Mouse (Mus musculus) heart, postnatal 25 days (tissue): ENCODE data around the gene Lysmd1. TPM values are rescaled to one million over a fixed set of nuclear protein-coding genes. Genes with fewer than 3 reads are reported as not detected.
"Not testable (repeated sequence)": the region's sequence is repeated elsewhere in the genome, so short reads cannot be mapped to it uniquely, and the experiment has no call there.

Experiments
- DNase-seq: peaks from one replicate; pipeline ENCODE4 v3.0.0; 2022; ENCODE audit warnings: low spot score
- intact Hi-C: fragments of 180-260 bp; cut with DNase I; formaldehyde crosslinking; loops from one replicate; pipeline ENCODE4 v1.15.1; 2025
- total RNA-seq, 2 experiments: library from RNA; stranded (reverse); gene quantifications; 2 replicates each; pipeline ENCODE4 v1.2.3; 2021

Lysmd1 gene
- 1 to 10 TPM; 6.7 to 7.9 TPM for total RNA-seq

- DNase-seq, result peak; percentile 87
- intact Hi-C loops, result loop anchor here (2.0 kb wide), 1 partner anchor 23 kb away; the partner anchor contains the start of gene Vps72
Observed at GRCm38 (mm10) chr3:95133680-95134101, at the start of gene Lysmd1, which contains the start of gene Scnm1. Gene Lysmd1 (plus strand): TSS chr3:95134088. Gene Scnm1 (minus strand): TSS chr3:95134011.

- intact Hi-C loops, result no loop called here
- no peak for DNase-seq
Observed at GRCm38 (mm10) chr3:95088071-95088470, 45.8 kb upstream of the Lysmd1 start.

- intact Hi-C loops, result no loop called here
Observed at GRCm38 (mm10) chr3:95100854-95101253, 33.0 kb upstream of the Lysmd1 start.

GRCm38 (mm10) chr3:95105121-95105520, 28.8 kb upstream of the Lysmd1 start:
- intact Hi-C loops, result no loop called here
- DNase-seq, result no peak

More at GRCm38 (mm10) chr3:95100854-95101253, 33.0 kb upstream of the Lysmd1 start:
- no peak for DNase-seq

GRCm38 (mm10) chr3:95105586-95106337, 28.1 kb upstream of the Lysmd1 start:
- intact Hi-C loops, result no loop called here
- DNase-seq, result no peak

GRCm38 (mm10) chr3:95106338-95107117, 27.4 kb upstream of the Lysmd1 start, which contains the start of gene Pip5k1a:
Gene Pip5k1a (minus strand): TSS chr3:95106930.
- intact Hi-C loops, result no loop called here
- peak; percentile 93 for DNase-seq

GRCm38 (mm10) chr3:95107308-95107707, 26.6 kb upstream of the Lysmd1 start:
- intact Hi-C loops, DNase-seq: not testable (repeated sequence)

- intact Hi-C loops, result no loop called here
Observed at GRCm38 (mm10) chr3:95107898-95108297, 26.0 kb upstream of the Lysmd1 start.

GRCm38 (mm10) chr3:95110911-95111726, 22.8 kb upstream of the Lysmd1 start, which contains the start of gene Vps72:
Gene Vps72 (plus strand): TSS chr3:95111022.
- intact Hi-C loops, result loop anchor here (2.0 kb wide), 1 partner anchor 22 kb away; no protein-coding TSS in a partner anchor
- peak; percentile 80 for DNase-seq

More at GRCm38 (mm10) chr3:95107898-95108297, 26.0 kb upstream of the Lysmd1 start:
- DNase-seq, result no peak

- intact Hi-C loops, result loop anchor here (2.0 kb wide), 1 partner anchor 14 kb away; no protein-coding TSS in a partner anchor
- DNase-seq, result no peak
Observed at GRCm38 (mm10) chr3:95112760-95113159, 21.1 kb upstream of the Lysmd1 start.

- intact Hi-C loops, result no loop called here
- no peak for DNase-seq
Observed at GRCm38 (mm10) chr3:95117751-95118150, 16.1 kb upstream of the Lysmd1 start.

- DNase-seq, result no peak
- intact Hi-C loops, result no loop called here
Observed at GRCm38 (mm10) chr3:95121580-95121979, 12.3 kb upstream of the Lysmd1 start.

- intact Hi-C loops, result no loop called here
- DNase-seq, result no peak
Observed at GRCm38 (mm10) chr3:95124246-95124645, 9.6 kb upstream of the Lysmd1 start, which contains the start of gene Tmod4. Gene Tmod4 (plus strand): TSS chr3:95124476.

GRCm38 (mm10) chr3:95124972-95125371, 8.9 kb upstream of the Lysmd1 start:
- DNase-seq, result no peak
- intact Hi-C loops, result no loop called here

GRCm38 (mm10) chr3:95129226-95129651, 4.6 kb upstream of the Lysmd1 start:
- DNase-seq, result no peak
- intact Hi-C loops, result no loop called here

GRCm38 (mm10) chr3:95130081-95130480, 3.8 kb upstream of the Lysmd1 start:
- no peak for DNase-seq
- intact Hi-C loops, result no loop called here

- intact Hi-C loops, result loop anchor here (2.0 kb wide), 1 partner anchor 22 kb away; the partner anchor contains the start of gene Vps72
Observed at GRCm38 (mm10) chr3:95132389-95132788, 1.5 kb upstream of the Lysmd1 start.

GRCm38 (mm10) chr3:95133176-95133575, 712 bp upstream of the Lysmd1 start:
- intact Hi-C loops, result loop anchor here (2.0 kb wide), 1 partner anchor 22 kb away; the partner anchor contains the start of gene Vps72
- no peak for DNase-seq

More at GRCm38 (mm10) chr3:95132389-95132788, 1.5 kb upstream of the Lysmd1 start:
- DNase-seq, result not testable (repeated sequence)

GRCm38 (mm10) chr3:95134133-95134532, 245 bp downstream of the Lysmd1 start:
- intact Hi-C loops, result not testable (repeated sequence)

More at GRCm38 (mm10) chr3:95134133-95134532, 245 bp downstream of the Lysmd1 start:
- DNase-seq, result not testable (repeated sequence)
